Mouse (Mus musculus) cerebellum, postnatal 25 days (tissue): ENCODE results near the gene Dpp9.
A peak's percentile ranks its signal among the peaks of the same experiment; 100 is the strongest.
"Not testable (repeated sequence)": the region's sequence is repeated elsewhere in the genome, so short reads cannot be mapped to it uniquely, and the experiment has no call there.

Source experiments
- DNase-seq, 2 experiments: peaks; one replicate each; pipeline ENCODE4 v3.0.0; 2021; ENCODE audit warnings: mixed read lengths in 2 of 2

The Dpp9 gene

GRCm38 (mm10) chr17:56218377-56219191 lies at the start of gene Dpp9:
Dpp9 (minus strand) TSS chr17:56218905.
- peak; percentile 91 to 92 for DNase-seq

DNA sequence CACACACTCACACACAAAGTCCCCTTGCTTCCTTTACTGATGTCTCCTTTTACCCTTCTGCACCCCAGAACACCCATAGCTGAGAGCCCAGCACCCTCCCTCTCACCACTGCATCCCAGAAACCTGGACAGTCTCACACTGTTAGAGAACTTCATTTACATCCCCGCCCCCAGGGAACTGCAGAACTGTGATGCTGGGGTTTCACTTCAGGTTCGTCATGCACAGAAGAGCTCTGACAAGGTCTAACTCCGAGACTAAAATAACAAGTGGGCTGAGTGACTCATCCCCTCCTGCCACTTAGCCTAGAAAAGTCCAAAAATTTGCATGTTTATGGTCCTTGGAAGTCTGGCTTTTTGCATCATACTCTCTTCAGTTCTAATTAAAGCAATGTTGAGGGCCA lies 47.6 kb upstream of the Dpp9 start:
- no peak for DNase-seq

DNA sequence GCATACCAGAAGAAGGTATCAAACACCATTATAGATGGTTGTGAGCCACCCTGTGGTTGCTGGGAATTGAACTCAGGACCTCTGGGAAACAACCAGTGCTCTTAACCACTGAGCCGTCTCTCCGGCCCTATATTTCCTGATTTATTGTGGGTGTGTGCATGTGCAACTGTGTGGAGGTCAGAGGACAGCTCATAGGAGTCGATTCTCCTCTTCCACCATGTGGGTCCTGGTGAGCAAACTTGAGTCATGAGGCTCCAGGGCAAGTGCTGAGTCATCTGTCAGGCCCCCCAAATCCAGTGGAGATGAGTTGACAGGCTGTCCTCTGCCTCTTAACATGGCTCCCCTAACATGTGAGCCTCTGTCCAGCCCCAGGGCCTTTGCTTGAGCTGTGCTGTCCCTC lies 47.2 kb upstream of the Dpp9 start:
- no peak for DNase-seq

DNA sequence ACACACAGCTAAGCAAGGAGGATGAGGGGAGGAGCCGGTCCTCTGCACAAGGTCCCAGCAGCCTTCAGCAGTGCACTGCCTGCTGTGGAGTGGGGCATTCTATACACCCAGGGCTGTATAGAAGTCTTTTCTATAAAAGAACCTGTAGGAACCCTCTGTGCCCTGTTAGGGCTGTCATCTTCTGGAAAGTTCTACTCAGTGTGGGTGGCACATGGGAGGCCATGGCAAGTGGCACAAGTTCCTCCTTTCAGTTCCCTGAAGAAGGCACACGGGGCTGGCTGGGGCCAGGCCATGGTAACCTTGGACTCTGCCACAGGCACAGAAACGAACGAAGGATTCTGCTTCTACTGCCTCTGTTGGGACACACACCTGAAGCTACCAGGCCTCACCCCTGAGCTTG lies 46.3 kb upstream of the Dpp9 start:
- no peak for DNase-seq

- DNase-seq = peak; percentile 80 to 89
Observed at GRCm38 (mm10) chr17:56264020-56264419, 45.3 kb upstream of the Dpp9 start.

GRCm38 (mm10) chr17:56262645-56263094 lies 44.0 kb upstream of the Dpp9 start:
- no peak for DNase-seq

DNA sequence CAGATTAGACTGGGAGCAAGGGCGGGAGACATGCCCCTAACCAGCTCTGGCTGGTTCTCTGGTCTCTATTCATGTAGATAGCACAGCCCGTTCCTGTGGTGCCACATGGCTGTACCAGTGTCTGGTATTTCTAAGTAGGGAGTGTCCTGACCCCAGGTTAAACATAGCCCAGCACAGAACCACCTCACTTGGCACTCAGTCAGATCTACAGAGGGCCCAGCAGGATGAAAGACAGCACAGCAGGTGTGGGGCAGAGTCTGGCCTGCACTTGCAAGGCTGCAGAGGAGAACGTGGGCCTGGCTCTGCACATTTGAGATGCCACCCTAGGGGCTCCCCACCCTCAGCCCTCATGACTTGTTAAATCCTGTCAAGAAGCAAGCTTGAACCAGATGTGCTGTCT lies 42.5 kb upstream of the Dpp9 start:
- DNase-seq = no peak

- DNase-seq = no peak
Observed at GRCm38 (mm10) chr17:56259301-56260037, 40.8 kb upstream of the Dpp9 start.

GRCm38 (mm10) chr17:56258812-56259211 lies 40.1 kb upstream of the Dpp9 start:
- DNase-seq = not testable (repeated sequence)

- not testable (repeated sequence) for DNase-seq
Observed at GRCm38 (mm10) chr17:56258269-56258668, 39.6 kb upstream of the Dpp9 start.

GRCm38 (mm10) chr17:56257181-56257894 lies 38.6 kb upstream of the Dpp9 start:
- DNase-seq = peak; percentile 59 to 62

DNA sequence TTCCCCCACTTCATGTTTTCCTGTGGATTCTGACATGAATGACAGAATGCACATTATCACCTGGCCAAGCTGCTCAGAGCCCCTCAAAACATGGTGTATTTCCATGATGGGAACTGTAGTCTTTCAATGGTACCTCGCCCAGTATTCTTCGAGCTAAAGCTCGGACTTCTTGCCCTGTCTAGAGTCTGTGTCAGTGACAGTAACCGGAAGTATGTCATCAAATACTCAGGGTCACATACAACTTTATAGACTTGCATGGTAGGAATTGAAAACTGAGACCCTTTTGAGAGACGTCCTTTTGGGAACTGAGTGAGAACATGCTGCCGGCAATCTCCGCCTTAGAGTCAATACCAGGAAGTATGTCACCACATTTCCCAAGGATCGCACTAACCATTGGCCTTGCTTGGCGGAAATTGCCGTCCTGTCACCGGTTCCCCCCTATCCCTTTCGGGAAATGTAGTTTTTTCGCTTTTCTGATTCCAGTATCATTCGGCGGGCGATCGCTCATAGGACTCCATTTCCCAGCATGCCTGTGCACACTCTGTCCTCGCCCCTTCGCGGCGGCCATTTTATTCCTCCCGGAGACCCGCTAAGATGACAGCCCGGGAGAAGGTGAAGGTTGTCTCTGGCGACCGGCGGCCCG lies 37.7 kb upstream of the Dpp9 start, which contains the start of gene Fem1a:
Gene Fem1a, plus strand, starts transcription at position 572 of the 643 bp plus-strand sequence.
- DNase-seq = peak; percentile 92

DNA sequence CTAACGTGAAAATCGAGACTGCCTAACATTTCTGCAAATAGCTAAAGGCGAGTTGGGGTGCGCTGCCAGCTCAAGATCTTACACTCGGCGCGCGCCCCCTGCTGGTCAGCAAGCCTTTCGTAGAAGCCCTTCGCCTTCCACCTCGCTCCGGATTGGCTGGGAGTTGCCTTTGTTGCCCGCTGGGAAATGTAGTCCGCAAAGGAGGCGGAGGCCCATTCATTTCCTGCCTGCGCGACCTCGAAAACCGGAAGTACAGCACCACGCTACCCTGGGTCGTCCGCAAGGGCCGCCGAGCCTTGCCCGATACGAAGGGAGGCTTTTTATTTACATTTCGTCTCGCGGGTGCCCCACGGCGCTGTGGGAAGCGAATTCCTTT lies 37.1 kb upstream of the Dpp9 start:
- DNase-seq = peak; percentile 98 to 100

DNA sequence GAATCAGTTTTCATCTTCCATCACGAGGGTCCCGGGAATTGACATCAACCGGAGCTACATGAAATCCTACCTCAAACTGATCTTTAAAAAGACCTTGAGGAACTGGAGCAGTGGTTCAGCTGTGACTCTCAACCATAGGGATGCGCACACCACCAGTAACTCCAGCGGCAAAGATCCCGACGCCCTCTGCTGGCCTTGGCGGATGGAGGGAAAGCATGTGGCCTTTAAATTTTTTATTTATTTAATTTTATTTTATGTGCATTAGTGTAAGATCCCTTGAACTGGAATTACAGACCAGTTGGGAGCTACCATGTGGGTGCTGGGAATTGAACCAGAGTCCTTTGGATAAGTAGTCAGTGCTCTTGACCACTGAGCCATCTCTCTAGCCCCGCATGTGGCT lies 36.7 kb upstream of the Dpp9 start:
- peak in 1 of 2 experiments; percentile 71 for DNase-seq

- peak in 1 of 2 experiments; percentile 27 for DNase-seq
Observed at GRCm38 (mm10) chr17:56254695-56255094, 36.0 kb upstream of the Dpp9 start.

DNA sequence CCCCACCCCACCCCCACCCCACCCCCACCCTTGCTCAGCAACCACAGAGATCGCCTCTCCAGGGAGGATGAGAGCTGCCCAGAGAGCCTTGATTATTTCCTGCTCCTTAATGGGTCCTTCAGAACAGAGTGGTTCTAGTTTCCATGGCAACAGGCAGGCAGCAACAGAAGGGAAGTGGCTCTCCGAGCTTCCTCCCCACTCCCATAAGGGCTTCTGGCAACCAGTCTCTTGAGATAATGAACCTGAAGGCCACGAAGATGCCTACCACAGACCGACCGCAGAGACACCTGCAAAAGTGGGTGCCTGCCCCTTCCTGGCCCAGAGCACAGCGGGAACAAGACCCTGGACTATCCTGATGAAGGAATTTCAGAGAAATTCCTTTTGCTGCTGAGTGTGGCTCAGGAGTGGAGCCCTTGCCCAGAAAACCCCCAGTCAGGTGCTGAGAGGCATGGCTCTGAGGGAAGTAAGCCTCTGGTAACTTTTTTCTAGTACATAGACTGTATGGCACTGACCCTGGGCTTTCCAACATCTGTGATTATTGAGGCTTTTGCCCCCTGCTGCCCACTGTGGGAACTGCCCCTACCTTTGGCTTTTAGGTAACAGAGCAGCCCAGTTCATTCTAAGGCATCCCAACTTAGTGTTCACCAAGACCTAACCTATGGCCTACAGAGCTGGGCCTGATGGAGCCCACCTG lies 32.6 kb upstream of the Dpp9 start:
- peak; percentile 71 to 85 for DNase-seq

- no peak for DNase-seq
Observed at GRCm38 (mm10) chr17:56245608-56246007, 26.9 kb upstream of the Dpp9 start.

DNA sequence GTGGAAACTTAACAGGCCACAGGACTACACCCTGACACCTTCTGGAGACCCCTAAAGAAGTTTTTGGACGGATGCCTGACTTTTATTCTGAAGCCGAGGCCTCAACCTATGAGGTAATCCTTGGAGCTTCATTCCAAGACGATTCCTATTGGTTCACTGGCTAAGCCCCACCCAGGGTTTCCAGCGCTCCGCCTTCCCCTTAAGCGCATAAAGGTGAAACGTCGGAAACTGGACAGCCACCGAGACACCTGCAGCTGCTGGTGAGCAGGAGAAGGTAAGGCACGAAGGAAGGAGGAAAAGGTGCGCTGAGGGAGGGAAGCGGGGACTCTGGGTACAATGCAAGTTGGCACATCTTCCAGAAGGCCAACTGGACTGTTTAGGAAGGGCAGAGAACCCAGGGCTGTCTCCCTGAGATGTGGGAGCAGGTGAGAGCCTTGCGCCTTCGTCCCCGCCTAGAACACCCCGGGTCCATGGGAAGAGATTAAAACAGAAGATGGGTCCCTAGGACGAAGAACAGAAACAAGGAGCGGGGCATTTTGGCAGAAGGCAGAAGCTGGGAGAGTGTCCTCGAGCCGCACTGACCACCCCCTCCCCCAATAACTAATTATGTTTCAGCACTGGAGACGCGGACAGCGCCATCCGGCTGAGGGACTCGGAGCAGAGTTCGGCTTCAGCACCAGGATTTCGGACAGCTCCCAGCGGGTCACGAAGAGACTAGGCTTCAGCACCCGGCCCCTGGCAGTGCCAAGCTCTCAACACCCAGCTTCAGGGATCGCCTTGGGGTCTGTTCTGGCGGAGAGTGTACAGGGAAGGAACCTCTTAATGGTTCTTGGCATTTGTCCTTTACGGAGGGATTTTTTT lies 23.1 kb upstream of the Dpp9 start:
- DNase-seq = peak; percentile 91

DNA sequence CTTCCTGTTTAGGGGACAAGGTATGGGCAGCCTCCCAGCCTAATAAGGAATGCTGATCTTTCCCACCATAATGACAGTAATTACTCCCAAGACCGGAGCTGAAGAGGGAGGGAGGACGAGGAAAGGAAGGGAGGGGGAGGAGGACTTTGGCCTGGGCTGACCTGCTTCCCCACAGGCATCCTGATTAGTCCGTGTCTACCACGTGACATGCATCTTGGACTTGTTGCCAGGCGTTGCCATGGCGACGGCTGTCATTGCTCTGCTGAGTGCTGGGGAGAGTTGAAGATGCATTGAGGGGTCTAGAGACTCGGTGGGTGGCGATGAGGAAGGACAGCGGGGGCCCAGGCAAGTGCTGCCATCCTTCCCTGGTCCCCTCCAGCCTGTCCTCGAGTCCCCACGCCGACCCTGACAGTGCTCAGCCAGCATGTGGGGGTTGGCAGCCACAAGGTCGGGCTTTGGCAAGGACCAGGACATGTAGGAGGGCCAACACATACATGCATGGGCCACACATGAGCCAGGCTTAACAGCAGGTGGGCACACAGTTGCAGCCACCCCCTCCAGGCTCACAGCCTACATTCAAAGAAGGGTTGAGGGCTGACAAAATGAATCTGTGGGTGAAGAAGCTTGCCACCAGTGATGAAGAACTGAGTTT lies 15.2 kb upstream of the Dpp9 start:
- DNase-seq = peak; percentile 89 to 95

DNA sequence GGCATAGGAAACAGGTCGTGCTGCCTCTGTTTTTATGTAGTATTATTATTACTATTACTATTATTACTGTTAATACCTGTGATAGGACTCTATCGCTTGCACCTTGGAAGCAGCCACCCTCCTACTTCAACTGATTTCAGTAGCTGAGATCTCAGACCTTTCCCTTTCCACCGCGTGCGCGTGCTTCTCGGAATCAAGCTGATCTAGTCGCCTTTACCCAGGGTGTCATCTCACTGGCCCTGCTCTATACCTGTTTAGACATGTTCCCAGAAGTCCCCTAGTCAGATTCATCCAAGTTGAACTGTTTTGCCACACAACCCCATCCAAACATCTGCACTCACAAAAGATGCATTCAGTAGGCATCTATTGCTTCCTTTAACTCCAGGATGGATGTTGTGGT lies 14.7 kb upstream of the Dpp9 start:
- DNase-seq = peak in 1 of 2 experiments; percentile 38

GRCm38 (mm10) chr17:56229943-56230342 lies 11.2 kb upstream of the Dpp9 start:
- no peak for DNase-seq
